Mouse (Mus musculus) forebrain, embryonic 16.5 days (tissue): ENCODE measurements at regions not wholly inside any gene's neighbourhood (a gene's known extent, or its start where the extent isn't known, plus 50 kb on each side); places are given as distances from the start of the nearest gene placed in this dataset.

ENCODE experiments used
- ATAC-seq: fragments of 200-750 bp; cut with Nextera tagmentation; 2 replicates; pipeline ENCODE4 v1.8.0; 2017; ENCODE audit warnings: mild to moderate bottlenecking, moderate library complexity
- H3K27ac ChIP-seq: fragments of 300-500 bp; sonication (generic); 2 replicates; pipeline ENCODE4 v1.5.1; 2014; ENCODE audit warnings: low read length, control low read depth
- H3K27me3 ChIP-seq: fragments of 300-500 bp; sonication (generic); replicated peaks from 2 replicates; pipeline ENCODE4 v1.6.1; 2014; ENCODE audit warnings: low read length; ENCODE audit not compliant: control insufficient read depth, insufficient read depth
- H3K36me3 ChIP-seq: fragments of 300-500 bp; sonication (generic); 2 replicates; pipeline ENCODE4 v1.6.1; 2014; ENCODE audit not compliant: control insufficient read depth, insufficient read depth
- H3K4me1 ChIP-seq: fragments of 300-500 bp; sonication (generic); replicated peaks from 2 replicates; pipeline ENCODE4 v1.6.1; 2014; ENCODE audit warnings: low read length; ENCODE audit not compliant: control insufficient read depth, insufficient read depth
- H3K4me2 ChIP-seq: fragments of 300-500 bp; sonication (generic); 2 replicates; pipeline ENCODE4 v1.6.1; 2014; ENCODE audit warnings: mild to moderate bottlenecking, low read length, control low read depth
- H3K4me3 ChIP-seq: fragments of 300-500 bp; sonication (generic); replicated peaks from 2 replicates; pipeline ENCODE4 v1.5.1; 2014; ENCODE audit warnings: mild to moderate bottlenecking, low read length, control low read depth
- H3K9ac ChIP-seq: fragments of 300-500 bp; sonication (generic); replicated peaks from 2 replicates; pipeline ENCODE4 v1.6.1; 2014; ENCODE audit warnings: low read depth, low read length, control low read depth
- H3K9me3 ChIP-seq: fragments of 300-500 bp; sonication (generic); 2 replicates; pipeline ENCODE4 v1.6.1; 2016; ENCODE audit warnings: low read length; ENCODE audit not compliant: control insufficient read depth
- WGBS: fragments of 180-500 bp; shearing (Covaris S2); extraction: QIAGEN DNeasy Blood & Tissue Kit; methylation state at CpG from one replicate; pipeline ENCODE4 v1.1.7; 2014; 5-methylcytosine and 5-hydroxymethylcytosine counted together

DNA sequence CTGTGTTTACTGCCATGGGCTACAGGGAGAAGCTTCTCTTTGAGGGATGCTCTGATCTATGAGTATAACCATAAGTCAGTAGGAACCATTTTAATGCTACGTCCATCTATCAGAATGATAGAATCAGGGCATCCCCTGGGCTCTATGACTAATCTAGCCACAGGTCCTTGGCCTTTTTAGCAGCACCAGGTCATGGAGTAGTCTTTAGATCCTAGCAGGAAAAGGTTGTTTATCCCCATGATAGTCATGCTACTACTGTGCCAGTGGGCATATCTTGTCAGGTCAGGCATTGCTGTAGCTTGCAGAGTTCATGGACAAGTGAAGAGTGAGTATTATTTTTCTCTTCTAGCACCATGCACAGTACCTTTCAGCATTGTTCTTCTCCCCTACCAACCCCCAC is 226.2 kb upstream of the Id2 start:
- no peak for ATAC-seq
- no peak overlapping the region for H3K4me2 ChIP-seq
- 92% methylated on average over 1 of the region's 1 CpGs for WGBS
- H3K27me3 ChIP-seq = no peaks in the 10 kb centered on the region
- H3K9ac ChIP-seq = no peak overlapping the region
- no peaks in the 10 kb centered on the region for H3K9me3 ChIP-seq
- H3K4me3 ChIP-seq = no peak overlapping the region
- no peak overlapping the region for H3K27ac ChIP-seq
- H3K36me3 ChIP-seq = no peaks in the 10 kb centered on the region
- H3K4me1 ChIP-seq = no peaks in the 10 kb centered on the region

DNA sequence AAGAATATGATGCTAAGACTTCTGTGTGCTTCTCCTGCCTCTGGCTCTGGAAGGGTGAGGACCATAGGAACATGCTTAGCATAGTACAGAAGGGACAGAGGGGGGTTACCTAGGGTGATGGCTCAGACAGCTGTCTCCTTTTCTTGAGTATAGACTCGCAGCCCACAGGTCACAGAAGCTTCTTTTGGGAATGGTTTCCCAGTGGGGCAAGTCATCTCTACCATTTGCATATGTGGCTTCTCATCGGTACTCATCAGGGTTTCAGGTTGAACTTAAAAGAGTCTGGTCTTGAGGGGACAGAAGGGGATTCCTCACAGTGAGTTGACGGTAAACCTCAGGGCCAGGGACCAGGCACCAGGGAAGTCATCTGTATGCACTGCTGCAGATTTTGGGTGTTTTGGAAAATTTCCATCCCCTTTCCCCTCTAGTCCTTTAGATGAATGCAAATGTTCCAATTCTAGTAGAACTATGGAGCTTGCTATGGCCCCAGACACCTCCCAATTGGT is 223.4 kb upstream of the Id2 start:
- no peak for ATAC-seq
- Histone ChIP-seq H3K27ac (no peak overlapping the region), H3K4me2 (no peak overlapping the region), H3K4me3 (no peak overlapping the region), H3K9ac (no peak overlapping the region), H3K36me3 (no peaks in the 10 kb centered on the region), H3K4me1 (no peaks in the 10 kb centered on the region), H3K27me3 (no peaks in the 10 kb centered on the region), H3K9me3 (no peaks in the 10 kb centered on the region)
- 91% methylated on average over 3 of the region's 3 CpGs for WGBS

DNA sequence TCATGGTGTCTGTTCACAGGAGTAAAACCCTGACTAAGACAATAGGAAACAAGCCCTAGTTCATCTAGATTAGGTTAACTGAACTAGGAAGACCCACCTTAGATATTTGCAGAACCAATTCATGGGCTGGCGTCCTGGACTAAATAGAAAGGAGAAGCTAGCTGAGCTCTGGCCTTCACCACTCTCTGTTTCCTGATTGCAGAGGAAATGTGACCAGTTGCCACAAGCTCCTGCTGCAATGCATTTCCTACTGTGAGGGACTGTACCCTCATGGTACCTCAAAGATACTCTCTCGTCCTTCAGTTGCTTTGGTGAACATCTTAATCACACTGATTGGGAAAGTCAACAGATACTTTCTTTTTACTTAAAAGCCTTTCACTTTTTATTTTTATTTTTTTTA is 222.9 kb upstream of the Id2 start:
- Histone ChIP-seq H3K27ac (no peak overlapping the region), H3K4me3 (no peak overlapping the region), H3K4me1 (no peaks in the 10 kb centered on the region), H3K9me3 (no peaks in the 10 kb centered on the region), H3K4me2 (no peak overlapping the region), H3K27me3 (no peaks in the 10 kb centered on the region), H3K9ac (no peak overlapping the region), H3K36me3 (no peaks in the 10 kb centered on the region)
- WGBS = 86% methylated on average over 2 of the region's 2 CpGs
- ATAC-seq = no peak

DNA sequence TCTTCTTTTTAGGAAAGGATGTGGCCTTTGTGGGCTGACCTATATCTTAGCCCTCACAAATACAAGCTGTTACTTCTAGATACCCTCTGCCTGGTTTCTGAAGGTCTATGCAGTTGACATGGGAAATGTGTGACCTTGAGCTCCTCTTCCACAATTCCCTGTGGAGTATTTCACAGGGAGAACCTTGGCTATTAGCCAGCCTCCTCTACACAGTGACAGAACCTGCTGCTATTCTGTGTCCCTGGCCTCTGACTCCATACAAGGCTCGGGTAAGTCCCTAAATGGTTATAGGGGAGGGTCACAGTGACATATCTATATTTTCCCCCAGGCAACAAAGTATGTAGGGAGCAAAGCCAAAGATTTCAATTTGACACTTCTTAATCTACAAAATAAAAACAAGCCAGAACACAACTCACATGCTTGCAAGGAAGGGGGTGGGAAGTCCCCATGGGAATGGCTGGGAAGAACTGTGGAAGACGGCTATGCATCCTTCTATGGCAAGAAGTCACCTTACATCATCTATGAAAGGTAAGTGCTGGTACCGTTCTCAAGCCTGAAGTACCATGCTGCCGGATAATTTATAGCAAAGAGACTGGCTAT is 221.2 kb upstream of the Id2 start:
- no peaks in the 10 kb centered on the region for H3K36me3 ChIP-seq
- 73% methylated on average over 4 of the region's 4 CpGs for whole genome bisulfite sequencing
- H3K9me3 ChIP-seq = no peaks in the 10 kb centered on the region
- H3K27me3 ChIP-seq = no peaks in the 10 kb centered on the region
- no peaks in the 10 kb centered on the region for H3K4me1 ChIP-seq
- ATAC-seq = no peak
- H3K9ac ChIP-seq = no peak overlapping the region
- H3K4me2 ChIP-seq = no peak overlapping the region
- no peak overlapping the region for H3K27ac ChIP-seq
- H3K4me3 ChIP-seq = no peak overlapping the region

DNA sequence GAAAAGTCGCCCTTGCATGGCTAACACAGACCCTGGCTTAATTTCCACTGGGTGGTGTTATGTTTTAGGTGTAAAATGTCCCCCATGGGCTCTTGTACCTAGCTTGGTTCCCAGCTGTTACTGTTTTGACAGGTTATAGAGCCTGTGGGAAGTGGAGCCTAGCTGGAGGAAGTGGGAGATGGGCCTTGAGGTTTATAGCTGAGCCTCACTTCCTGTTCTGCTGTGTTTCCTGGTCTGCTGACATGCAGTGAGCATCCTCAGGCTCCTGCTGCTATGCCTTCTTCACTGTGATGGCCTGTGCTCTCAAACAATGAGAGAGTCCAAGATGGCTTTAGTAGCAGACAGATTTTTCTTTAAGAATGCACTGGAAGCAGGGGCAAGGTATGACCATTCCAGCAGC is 219.0 kb upstream of the Id2 start:
- no peak overlapping the region for H3K9ac ChIP-seq
- H3K27me3 ChIP-seq = no peaks in the 10 kb centered on the region
- H3K4me1 ChIP-seq = no peaks in the 10 kb centered on the region
- no peaks in the 10 kb centered on the region for H3K9me3 ChIP-seq
- 100% methylated on average over 1 of the region's 1 CpGs for WGBS
- no peak overlapping the region for H3K27ac ChIP-seq
- ATAC-seq = no peak
- H3K4me2 ChIP-seq = no peak overlapping the region
- H3K4me3 ChIP-seq = no peak overlapping the region
- H3K36me3 ChIP-seq = no peaks in the 10 kb centered on the region

DNA sequence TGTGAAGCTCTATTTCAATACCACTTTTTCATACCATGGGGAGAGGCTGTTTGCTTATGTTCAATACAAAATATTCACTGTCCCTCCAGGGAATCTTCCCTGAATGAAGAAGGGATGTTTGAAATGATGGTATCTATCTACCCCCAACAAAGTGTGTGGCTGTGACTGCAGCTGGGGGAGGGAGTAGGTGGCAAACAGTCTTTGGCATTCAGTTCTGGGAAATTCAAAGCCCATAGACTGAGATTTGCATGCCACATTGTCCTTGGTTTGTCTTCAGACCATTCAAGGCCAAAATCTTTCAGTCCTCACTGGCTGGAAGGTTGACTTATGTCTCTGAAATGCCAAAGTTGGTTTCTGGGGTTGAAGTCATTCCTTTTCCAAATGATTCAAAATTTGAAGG is 216.3 kb upstream of the Id2 start:
- H3K27ac ChIP-seq = no peak overlapping the region
- H3K9ac ChIP-seq = no peak overlapping the region
- no peaks in the 10 kb centered on the region for H3K36me3 ChIP-seq
- ATAC-seq = no peak
- no peak overlapping the region for H3K4me3 ChIP-seq
- H3K4me1 ChIP-seq = no peaks in the 10 kb centered on the region
- no peak overlapping the region for H3K4me2 ChIP-seq
- no peaks in the 10 kb centered on the region for H3K9me3 ChIP-seq
- no peaks in the 10 kb centered on the region for H3K27me3 ChIP-seq

DNA sequence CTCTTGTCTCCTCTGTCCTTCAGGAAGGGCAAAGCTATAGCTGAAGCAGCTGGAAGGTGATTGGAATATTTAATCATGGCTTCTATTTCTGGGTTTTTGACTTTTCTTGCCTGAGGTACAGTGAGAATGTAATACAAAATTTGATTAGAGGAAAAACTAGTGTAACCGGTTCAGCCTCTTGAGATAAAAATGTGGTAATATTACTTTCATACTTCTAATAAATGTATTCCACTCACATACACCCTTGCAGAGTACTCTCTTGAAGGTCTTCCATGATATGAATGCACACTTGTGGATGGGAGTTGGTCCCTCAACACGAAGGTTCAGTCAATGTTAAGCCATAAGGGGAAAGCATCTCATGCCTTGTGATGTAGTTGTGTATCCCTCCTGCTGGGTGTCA is 215.4 kb upstream of the Id2 start:
- Histone ChIP-seq H3K27ac (no peak overlapping the region), H3K9ac (no peak overlapping the region), H3K36me3 (no peaks in the 10 kb centered on the region), H3K4me2 (no peak overlapping the region), H3K4me3 (no peak overlapping the region), H3K4me1 (no peaks in the 10 kb centered on the region), H3K27me3 (no peaks in the 10 kb centered on the region), H3K9me3 (no peaks in the 10 kb centered on the region)
- 88% methylated on average over 2 of the region's 2 CpGs for WGBS
- ATAC-seq = no peak

DNA sequence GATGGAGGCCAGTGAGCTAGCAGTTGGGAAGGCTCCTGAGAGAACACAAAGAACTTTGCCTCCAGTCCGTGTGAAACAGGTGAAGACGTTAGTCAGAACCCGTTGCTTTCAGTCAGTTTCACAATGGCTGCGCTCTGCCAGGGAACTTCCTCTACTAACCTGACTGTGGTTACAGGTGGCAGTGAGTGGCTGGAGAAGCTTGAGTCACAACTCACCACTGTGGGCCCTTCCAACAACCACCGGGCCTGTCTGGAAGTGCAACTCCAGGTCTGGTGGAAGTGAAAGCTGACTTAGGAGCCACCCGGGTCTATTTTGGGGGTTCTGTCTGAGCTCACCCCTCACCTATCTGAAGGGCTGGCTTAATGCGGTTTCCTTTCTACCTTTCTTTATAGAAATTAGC is 214.8 kb upstream of the Id2 start:
- no peaks in the 10 kb centered on the region for H3K4me1 ChIP-seq
- no peaks in the 10 kb centered on the region for H3K9me3 ChIP-seq
- no peaks in the 10 kb centered on the region for H3K36me3 ChIP-seq
- 91% methylated on average over 7 of the region's 7 CpGs for WGBS
- H3K4me2 ChIP-seq = no peak overlapping the region
- H3K27ac ChIP-seq = no peak overlapping the region
- no peak overlapping the region for H3K9ac ChIP-seq
- H3K4me3 ChIP-seq = no peak overlapping the region
- H3K27me3 ChIP-seq = no peaks in the 10 kb centered on the region
- ATAC-seq = no peak

DNA sequence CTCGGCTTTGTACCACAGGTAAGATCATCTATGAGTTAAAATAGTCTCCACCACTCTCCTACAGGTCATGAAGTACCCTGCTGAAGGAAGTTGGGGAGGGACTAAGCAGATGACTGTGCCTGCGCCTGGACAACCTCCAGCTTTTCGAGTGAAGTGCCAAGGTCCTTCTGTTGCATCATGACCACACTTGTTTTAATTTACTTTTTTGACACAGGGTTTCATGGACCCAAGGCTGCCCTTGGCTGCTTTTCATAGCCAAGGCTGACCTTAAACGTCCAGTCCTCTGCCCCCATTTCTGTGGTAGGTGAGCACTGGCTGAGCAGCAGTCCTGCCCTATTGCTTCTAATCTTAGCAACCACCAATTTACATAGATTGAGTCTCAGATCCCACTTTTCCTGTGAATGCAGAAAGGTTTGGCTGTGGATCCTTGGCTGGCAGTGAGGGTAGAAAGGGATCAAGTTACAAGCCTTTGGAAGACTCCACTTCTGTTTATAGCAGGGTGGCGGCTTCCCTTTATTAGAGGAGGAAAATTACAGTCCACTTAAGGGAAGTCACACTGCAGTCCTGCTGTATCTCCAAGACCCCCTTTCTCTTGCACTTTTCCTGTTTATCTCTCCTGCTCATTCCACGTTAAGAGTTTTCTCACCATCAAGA is 213.5 kb upstream of the Id2 start:
- no peak overlapping the region for H3K9ac ChIP-seq
- H3K4me1 ChIP-seq = no peaks in the 10 kb centered on the region
- no peak overlapping the region for H3K4me3 ChIP-seq
- no peaks in the 10 kb centered on the region for H3K27me3 ChIP-seq
- 62% methylated on average over 6 of the region's 6 CpGs for WGBS
- no peak overlapping the region for H3K4me2 ChIP-seq
- H3K27ac ChIP-seq = no peak overlapping the region
- H3K36me3 ChIP-seq = no peaks in the 10 kb centered on the region
- no peaks in the 10 kb centered on the region for H3K9me3 ChIP-seq
- no peak for ATAC-seq

DNA sequence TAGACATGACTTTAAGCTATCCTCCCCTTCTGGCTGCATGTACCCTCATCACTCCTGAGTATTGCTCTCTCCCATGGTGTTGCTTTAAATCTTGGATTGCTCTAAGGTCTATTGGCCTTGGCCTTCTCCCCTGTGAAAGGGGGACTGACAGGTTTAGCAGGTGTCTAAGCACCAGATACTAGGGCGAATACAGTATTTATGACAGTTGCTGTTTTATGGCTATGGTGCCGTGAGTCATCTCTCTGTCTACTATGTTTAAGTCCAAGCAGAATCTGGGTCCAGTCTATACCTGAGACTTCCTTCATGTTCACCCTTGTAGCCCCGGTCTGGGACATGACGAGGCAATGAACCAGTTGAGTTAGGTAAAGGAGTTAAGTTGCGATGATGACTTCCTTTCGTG is 212.3 kb upstream of the Id2 start:
- no peak overlapping the region for H3K4me2 ChIP-seq
- no peaks in the 10 kb centered on the region for H3K9me3 ChIP-seq
- H3K4me3 ChIP-seq = no peak overlapping the region
- H3K36me3 ChIP-seq = no peaks in the 10 kb centered on the region
- ATAC-seq = no peak
- 97% methylated on average over 6 of the region's 6 CpGs for WGBS
- H3K4me1 ChIP-seq = no peaks in the 10 kb centered on the region
- H3K27me3 ChIP-seq = no peaks in the 10 kb centered on the region
- H3K27ac ChIP-seq = no peak overlapping the region
- no peak overlapping the region for H3K9ac ChIP-seq
